Mouse (Mus musculus) cortical plate, adult 2 months (tissue): ENCODE results near the gene Dgki.

Experiments used
- CTCF ChIP-seq: fragments of 200-500 bp; IDR thresholded peaks from 2 replicates; pipeline ENCODE4 v1.5.1; 2011; ENCODE audit warnings: mild to moderate bottlenecking, control low read depth, low read length; ENCODE audit not compliant: insufficient read depth; ENCODE audit errors: extremely low read depth
- POLR2A ChIP-seq: fragments of 200-500 bp; IDR thresholded peaks from 2 replicates; pipeline ENCODE4 v1.6.1; 2011; ENCODE audit warnings: mild to moderate bottlenecking, low read length, control low read depth; ENCODE audit not compliant: insufficient read depth; ENCODE audit errors: extremely low read depth

DNA sequence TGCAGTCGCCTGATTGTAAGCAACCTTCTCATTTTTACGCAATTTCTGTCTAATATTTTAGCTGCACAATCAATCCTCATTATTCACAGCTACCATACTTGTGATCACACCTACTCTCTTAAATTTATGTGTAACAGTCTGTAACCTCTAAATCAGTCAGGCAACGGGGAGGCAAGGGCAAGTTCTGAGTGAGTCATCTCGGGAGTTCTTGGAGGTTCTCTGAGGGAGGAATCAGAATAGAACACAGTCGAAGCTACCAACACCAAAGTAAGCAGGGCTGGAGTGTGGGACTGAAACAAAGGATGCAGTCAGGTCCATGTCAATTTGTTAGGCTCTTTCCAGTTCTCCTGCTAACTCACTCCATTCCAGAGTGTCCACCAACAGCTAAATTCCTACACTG lies 17.9 kb upstream of the Dgki start:
- TF ChIP-seq CTCF (no peak), POLR2A (no peak)
